Mouse (Mus musculus) ES-Bruce4 (cell line): ENCODE measurements around the gene Gm11595.

Source experiments
- CTCF ChIP-seq: IDR thresholded peaks from one replicate; pipeline ENCODE4 v1.8.1; 2011; ENCODE audit warnings: low read depth, low read length
- POLR2A ChIP-seq: IDR thresholded peaks from one replicate; pipeline ENCODE4 v1.8.1; 2011; ENCODE audit warnings: low read length; ENCODE audit not compliant: insufficient read depth

DNA sequence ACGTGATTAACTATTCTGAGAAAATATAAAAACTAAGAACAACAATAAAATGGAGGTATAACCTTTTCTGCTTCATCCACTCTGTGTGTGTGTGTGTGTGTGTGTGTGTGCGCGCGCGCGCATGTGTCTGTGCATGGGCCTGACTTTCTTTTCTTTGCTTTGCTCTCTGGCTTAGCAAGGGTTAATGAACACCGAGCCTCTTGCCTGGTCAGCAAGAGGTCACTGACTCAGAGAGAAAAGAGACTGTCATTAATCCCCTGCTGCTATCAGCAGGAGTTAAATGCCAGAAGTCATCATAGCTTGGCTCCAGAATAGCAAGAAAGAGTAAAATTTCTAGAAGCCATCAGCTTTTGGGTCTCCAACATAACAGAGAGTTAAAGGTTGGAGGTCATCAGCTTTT is 5.7 kb upstream of the Gm11595 start:
- no peak for TF ChIP-seq CTCF
- TF ChIP-seq POLR2A = no peak
